8 mouse cellular contexts compared by ENCODE assay signal in genomic region chr10:117375163-117375562, GRCm38 (mm10). TPM values are rescaled to one million over a fixed set of nuclear protein-coding genes. Genes with fewer than 3 reads are reported as not detected.
DNase-seq lines count a peak whose midpoint lies in the region; ATAC-seq and TF ChIP-seq lines count a peak whose summit lies in the region.
"Had no signal": no experiment of that assay in that cellular context is flagged by ENCODE, and none has a peak within 500 bp of the region (broad histone marks: within the 10 kb centered on the region; RNA-seq: fewer than 3 reads in every experiment).

No protein-coding gene starts in this region.

- no peak for TF ChIP-seq EP300 in lung, postnatal 0 days (IDR thresholded peaks at IDR 0.05)

- H3K4me3 ChIP-seq in lung, postnatal 0 days (ENCODE audit: low read depth, low read length), result peak overlapping the region; percentile 99
- H3K4me3 ChIP-seq in embryonic fibroblast, embryonic 13.5 days (ENCODE audit: insufficient read depth, low read length), result peak overlapping the region; percentile 92
- H3K4me3 ChIP-seq in limb, embryonic 15.5 days, result peak overlapping the region; percentile 95
- peak overlapping the region; percentile 95 for H3K4me3 ChIP-seq in stomach, embryonic 15.5 days (replicated peaks)

- DNase-seq in lung, postnatal 0 days (ENCODE audit: low spot score), result no peak
- no peak for DNase-seq in lung, postnatal 14 days
- no peak for DNase-seq in left cerebral cortex, adult 8-10 months (ENCODE audit: low spot score in 2 of 2)
- no peak for DNase-seq in right cerebral cortex, adult 18-20 months
- DNase-seq: cerebellum, adult 8-10 months had no signal

- WGBS in lung, postnatal 0 days, result 16% methylated on average over 10 of the region's 10 CpGs
- WGBS in limb, embryonic 15.5 days, result 15% methylated on average over 10 of the region's 10 CpGs
- WGBS in stomach, embryonic 15.5 days, result 14% methylated on average over 10 of the region's 10 CpGs

- no peak for TF ChIP-seq POLR2A in embryonic fibroblast, embryonic 13.5 days (IDR thresholded peaks at IDR 0.05; ENCODE audit: low read depth, low read length)

- no peaks in the 10 kb centered on the region for H3K27me3 ChIP-seq in lung, postnatal 0 days (replicated peaks; ENCODE audit: insufficient read depth, low read length)
- no peaks in the 10 kb centered on the region for H3K27me3 ChIP-seq in limb, embryonic 15.5 days
- no peaks in the 10 kb centered on the region for H3K27me3 ChIP-seq in stomach, embryonic 15.5 days (replicated peaks)

- peak overlapping the region; percentile 96 for H3K27ac ChIP-seq in lung, postnatal 0 days (ENCODE audit: low read length)
- no peak overlapping the region for H3K27ac ChIP-seq in embryonic fibroblast, embryonic 13.5 days (ENCODE audit: insufficient read depth, low read length)
- H3K27ac ChIP-seq in limb, embryonic 15.5 days, result no peak overlapping the region
- no peak overlapping the region for H3K27ac ChIP-seq in stomach, embryonic 15.5 days

- H3K4me2 ChIP-seq in lung, postnatal 0 days (replicated peaks; ENCODE audit: low read depth, low read length), result peak overlapping the region; percentile 75
- peak overlapping the region; percentile 54 for H3K4me2 ChIP-seq in limb, embryonic 15.5 days
- peak overlapping the region; percentile 62 for H3K4me2 ChIP-seq in stomach, embryonic 15.5 days

- 0 out of 2 replicates have a peak, but pooled peaks cover 4% of the 10 kb centered on the region for H3K4me1 ChIP-seq in lung, postnatal 0 days (ENCODE audit: insufficient read depth, low read depth, low read length)
- peaks cover 2% of the 10 kb centered on the region for H3K4me1 ChIP-seq in embryonic fibroblast, embryonic 13.5 days (ENCODE audit: control insufficient read depth, insufficient read depth, low read length)
- peaks cover 5% of the 10 kb centered on the region for H3K4me1 ChIP-seq in limb, embryonic 15.5 days
- H3K4me1 ChIP-seq in stomach, embryonic 15.5 days, result no peaks in the 10 kb centered on the region

- no peaks in the 10 kb centered on the region for H3K9me3 ChIP-seq in lung, postnatal 0 days (ENCODE audit: low read length)
- H3K9me3 ChIP-seq in limb, embryonic 15.5 days, result no peaks in the 10 kb centered on the region
- no peaks in the 10 kb centered on the region for H3K9me3 ChIP-seq in stomach, embryonic 15.5 days

- H3K9ac ChIP-seq in lung, postnatal 0 days (replicated peaks; ENCODE audit: low read depth), result no peak overlapping the region
- H3K9ac ChIP-seq in limb, embryonic 15.5 days, result no peak overlapping the region
- no peak overlapping the region for H3K9ac ChIP-seq in stomach, embryonic 15.5 days

- H3K36me3 ChIP-seq in lung, postnatal 0 days (ENCODE audit: insufficient read depth, low read length), result no peaks in the 10 kb centered on the region
- H3K36me3 ChIP-seq in limb, embryonic 15.5 days, result no peaks in the 10 kb centered on the region
- H3K36me3 ChIP-seq in stomach, embryonic 15.5 days, result no peaks in the 10 kb centered on the region

- TF ChIP-seq CTCF in lung, postnatal 0 days (IDR thresholded peaks at IDR 0.05), result no peak
- no peak for TF ChIP-seq CTCF in embryonic fibroblast, embryonic 13.5 days (IDR thresholded peaks at IDR 0.05; ENCODE audit: borderline replicate concordance, insufficient read depth, low read length)

- ATAC-seq in lung, postnatal 0 days, result no peak
- ATAC-seq in limb, embryonic 15.5 days (ENCODE audit: insufficient number of reproducible peaks, low FRiP score, low TSS enrichment, low read depth), result no peak
- no peak for ATAC-seq in stomach, embryonic 15.5 days (ENCODE audit: insufficient read depth, low FRiP score, low read depth)

RNA-seq across cellular contexts. Expression of gene Cpsf6, which starts 4.7 kb away (rescaled TPM):
- 61.0 and 67.6 TPM in 2 replicates for polyA plus RNA-seq in lung, postnatal 0 days (2015; fragmentation: Nextera tagmentation; extraction: Ambion mirVana)
- 77.2 and 99.0 TPM in 2 replicates for polyA plus RNA-seq in embryonic fibroblast, embryonic 13.5 days (2011; ENCODE audit: insufficient read length, low read depth, missing spikeins)
- 125 TPM in 2 replicates for polyA plus RNA-seq in limb, embryonic 15.5 days (2015; fragmentation: Nextera tagmentation; extraction: Ambion mirVana)
- polyA plus RNA-seq in stomach, embryonic 15.5 days (2015; fragmentation: Nextera tagmentation; extraction: Ambion mirVana), result 117 and 129 TPM in 2 replicates
- total RNA-seq in left cerebral cortex, adult 8-10 months (2022), result 100 to 1,000 TPM in 2 of 4 experiments, 10 to 100 TPM in 2; 86.2 to 103 (median 96.1) TPM
